ENCODE assay signal across 12 mouse cellular contexts in the genomic region with DNA sequence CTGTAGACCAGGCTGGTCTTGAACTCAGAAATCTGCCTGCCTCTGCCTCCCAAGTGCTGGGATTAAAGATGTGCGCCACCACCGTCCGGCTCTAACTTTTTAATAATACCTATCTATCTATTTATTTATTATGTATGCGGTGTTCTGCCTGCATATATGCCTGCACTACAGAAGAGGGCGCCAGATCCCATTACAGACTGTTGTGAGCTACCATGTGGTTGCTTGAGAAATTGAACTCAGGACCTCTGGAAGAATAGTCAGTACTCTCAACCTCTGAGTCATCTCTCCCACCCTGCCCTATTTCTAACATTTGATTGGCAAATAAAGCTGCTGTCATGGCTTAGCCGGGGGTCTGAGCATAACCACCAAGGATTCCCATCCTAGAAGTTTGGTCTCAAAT. TPM values are rescaled to one million over a fixed set of nuclear protein-coding genes. Genes with fewer than 3 reads are reported as not detected.
DNase-seq lines count a peak whose midpoint lies in the region; ATAC-seq lines count a peak whose summit lies in the region.
"Had no signal": no experiment of that assay in that cellular context is flagged by ENCODE, and none has a peak within 500 bp of the region (broad histone marks: within the 10 kb centered on the region; RNA-seq: fewer than 3 reads in every experiment).

No protein-coding gene starts in this region.

- no peak overlapping the region for H3K9ac ChIP-seq in liver, embryonic 11.5 days (ENCODE audit: low read depth, low read length)

- H3K36me3 ChIP-seq in liver, embryonic 11.5 days (ENCODE audit: control insufficient read depth, insufficient read depth, low read length) = no peaks in the 10 kb centered on the region

- no peak for ATAC-seq in liver, embryonic 11.5 days (replicated peaks; ENCODE audit: low FRiP score)

- DNase-seq in adrenal gland, postnatal 14 days = peak; percentile 44
- no peak for DNase-seq in adrenal gland, adult 18-20 months (ENCODE audit: low spot score in 2 of 2)
- peak; percentile 12 for DNase-seq in liver
- DNase-seq in liver, embryonic 11.5 days (ENCODE audit: low spot score) = no peak
- DNase-seq in c-Kit-positive CD71-positive TER-119-positive erythroid progenitor cells, embryonic 14.5 days (ENCODE audit: low spot score) = peak; percentile 11
- DNase-seq in thymus, postnatal 0 days (ENCODE audit: low spot score) = peak; percentile 48
- no peak for DNase-seq in ovary, postnatal 10 days (ENCODE audit: low spot score)
- DNase-seq in gastrocnemius, postnatal 36 days = no peak
- DNase-seq: kidney, adult 11 months had no signal

- no peaks in the 10 kb centered on the region for H3K27me3 ChIP-seq in liver, embryonic 11.5 days (replicated peaks; ENCODE audit: control insufficient read depth, insufficient read depth, low read length)

- no peak overlapping the region for H3K4me2 ChIP-seq in liver, embryonic 11.5 days

- no peaks in the 10 kb centered on the region for H3K4me1 ChIP-seq in liver, embryonic 11.5 days (replicated peaks; ENCODE audit: control insufficient read depth, insufficient read depth, low read length)

- 54% methylated on average over 6 of the region's 6 CpGs for WGBS in liver, embryonic 11.5 days

- intact Hi-C loops in gastrocnemius, postnatal 36 days (cut with DNase I) = loop anchor here (5.0 to 10.0 kb wide), 2 partner anchors 122 to 406 kb away; no protein-coding TSS in a partner anchor

- no peak overlapping the region for H3K4me3 ChIP-seq in liver, embryonic 11.5 days (ENCODE audit: low read depth, low read length)

- H3K9me3 ChIP-seq in liver, embryonic 11.5 days (ENCODE audit: control insufficient read depth, low read length) = no peaks in the 10 kb centered on the region

- H3K27ac ChIP-seq in liver, embryonic 11.5 days (ENCODE audit: low read depth, low read length) = no peak overlapping the region

RNA-seq across cellular contexts. Expression of gene Skp1a, which starts 8.9 kb away (rescaled TPM):
- 321 and 322 TPM in 2 replicates for total RNA-seq in adrenal gland, postnatal 14 days (2021)
- 100 to 1,000 TPM; 471 to 498 TPM for total RNA-seq in adrenal gland, adult 18-20 months (2021)
- 503 and 546 TPM in 2 replicates for polyA plus RNA-seq in liver, embryonic 11.5 days (2014; fragmentation: Nextera tagmentation; extraction: Ambion mirVana)
- polyA plus RNA-seq in thymus, postnatal 0 days (2015; fragmentation: Nextera tagmentation; extraction: Ambion mirVana) = 1,041 and 1,103 TPM in 2 replicates
- total RNA-seq in gastrocnemius, postnatal 36 days (2021) = 100 to 1,000 TPM; 244 to 259 TPM

RNA-seq across cellular contexts. Expression of gene Olfr1371, which starts 9.1 kb away (rescaled TPM):
- total RNA-seq in adrenal gland, postnatal 14 days (2021) = not detected in 2 replicates
- total RNA-seq in adrenal gland, adult 18-20 months (2021) = not detected
- polyA plus RNA-seq in liver, embryonic 11.5 days (2014; fragmentation: Nextera tagmentation; extraction: Ambion mirVana) = not detected in 2 replicates
- not detected in 2 replicates for polyA plus RNA-seq in thymus, postnatal 0 days (2015; fragmentation: Nextera tagmentation; extraction: Ambion mirVana)
- total RNA-seq in gastrocnemius, postnatal 36 days (2021) = not detected
- total RNA-seq: gastrocnemius, adult 18-20 months; neutrophil, adult 5-6 weeks had no signal
- polyA plus RNA-seq: lung, embryonic 16.5 days had no signal

RNA-seq across cellular contexts. Expression of gene Tcf7, which starts 59.9 kb away (rescaled TPM):
- 41.6 and 78.5 TPM in 2 replicates for total RNA-seq in adrenal gland, postnatal 14 days (2021)
- 10 to 100 TPM; 35.1 to 46.9 TPM for total RNA-seq in adrenal gland, adult 18-20 months (2021)
- 6.6 and 6.8 TPM in 2 replicates for polyA plus RNA-seq in liver, embryonic 11.5 days (2014; fragmentation: Nextera tagmentation; extraction: Ambion mirVana)
- 1,084 and 1,272 TPM in 2 replicates for polyA plus RNA-seq in thymus, postnatal 0 days (2015; fragmentation: Nextera tagmentation; extraction: Ambion mirVana)
- total RNA-seq in gastrocnemius, postnatal 36 days (2021) = 1 to 10 TPM in 1 of 2 experiments, under 1 TPM in 1; 0.62 to 6.2 TPM

Comparison
In these comparisons a context has a peak if more than half of its experiments do, and no peak if none do; other contexts are left out.
1. DNase-seq: peak in adrenal gland, postnatal 14 days (single experiment), liver (single experiment), c-Kit-positive CD71-positive TER-119-positive erythroid progenitor cells, embryonic 14.5 days (single experiment) and thymus, postnatal 0 days (single experiment); none in adrenal gland, adult 18-20 months (0 of 2), liver, embryonic 11.5 days (single experiment), ovary, postnatal 10 days (single experiment) and gastrocnemius, postnatal 36 days (0 of 2).